Mouse (Mus musculus): ENCODE measurements around the gene Znrf1. TPM values are rescaled to one million over a fixed set of nuclear protein-coding genes. Genes with fewer than 3 reads are reported as not detected.

Gene Znrf1
- polyA plus RNA-seq, 1 experiment from 2014 or later = 99.8 TPM

GRCm38 (mm10) chr8:111645715-111646114 lies 109.8 kb downstream of the Znrf1 start:
- Histone ChIP-seq H3K9ac (replicated peaks) (no peak overlapping the region), H3K4me1 (peaks cover 11% of the 10 kb centered on the region), H3K27ac (replicated peaks) (no peak overlapping the region), H3K27me3 (no peaks in the 10 kb centered on the region), H3K36me3 (no peaks in the 10 kb centered on the region), H3K4me3 (no peak overlapping the region), H3K9me3 (no peaks in the 10 kb centered on the region), H3K4me2 (replicated peaks) (no peak overlapping the region)
- ATAC-seq (replicated peaks) = no peak
- 96% methylated on average over 8 of the region's 8 CpGs for WGBS

GRCm38 (mm10) chr8:111648834-111649233 lies 112.9 kb downstream of the Znrf1 start:
- ATAC-seq (replicated peaks) = no peak
- no peaks in the 10 kb centered on the region for H3K9me3 ChIP-seq
- H3K27ac ChIP-seq (replicated peaks) = no peak overlapping the region
- no peaks in the 10 kb centered on the region for H3K36me3 ChIP-seq
- H3K27me3 ChIP-seq = no peaks in the 10 kb centered on the region
- H3K9ac ChIP-seq (replicated peaks) = no peak overlapping the region
- H3K4me2 ChIP-seq (replicated peaks) = no peak overlapping the region
- H3K4me1 ChIP-seq = peaks cover 5% of the 10 kb centered on the region; the same call in 1 of the 2 replicates
- WGBS = 68% methylated on average over 2 of the region's 2 CpGs
- H3K4me3 ChIP-seq = no peak overlapping the region

- no peaks in the 10 kb centered on the region for H3K27me3 ChIP-seq
- H3K9ac ChIP-seq (replicated peaks) = no peak overlapping the region
- H3K27ac ChIP-seq (replicated peaks) = no peak overlapping the region
- no peak overlapping the region for H3K4me3 ChIP-seq
- WGBS = 57% methylated on average over 3 of the region's 3 CpGs
- H3K4me1 ChIP-seq = no peaks in the 10 kb centered on the region
- no peak overlapping the region for H3K4me2 ChIP-seq (replicated peaks)
- H3K36me3 ChIP-seq = no peaks in the 10 kb centered on the region
- no peaks in the 10 kb centered on the region for H3K9me3 ChIP-seq
- no peak for ATAC-seq (replicated peaks)
Observed at GRCm38 (mm10) chr8:111650651-111651050, 114.8 kb downstream of the Znrf1 start.

GRCm38 (mm10) chr8:111653524-111653923 lies 117.6 kb downstream of the Znrf1 start:
- no peak for ATAC-seq (replicated peaks)
- Histone ChIP-seq H3K4me3 (no peak overlapping the region), H3K4me2 (replicated peaks) (no peak overlapping the region), H3K9me3 (no peaks in the 10 kb centered on the region), H3K27ac (replicated peaks) (no peak overlapping the region), H3K36me3 (no peaks in the 10 kb centered on the region), H3K9ac (replicated peaks) (no peak overlapping the region), H3K27me3 (no peaks in the 10 kb centered on the region), H3K4me1 (no peaks in the 10 kb centered on the region)
- WGBS = 99% methylated on average over 2 of the region's 2 CpGs

GRCm38 (mm10) chr8:111657312-111657854 lies 121.5 kb downstream of the Znrf1 start:
- WGBS = 10% methylated on average over 1 of the region's 1 CpGs
- H3K4me1 ChIP-seq = no peaks in the 10 kb centered on the region
- H3K36me3 ChIP-seq = peaks cover 20% of the 10 kb centered on the region
- H3K4me3 ChIP-seq = no peak overlapping the region
- no peak overlapping the region for H3K27ac ChIP-seq (replicated peaks)
- ATAC-seq (replicated peaks) = no peak
- no peaks in the 10 kb centered on the region for H3K9me3 ChIP-seq
- no peak overlapping the region for H3K4me2 ChIP-seq (replicated peaks)
- H3K27me3 ChIP-seq = no peaks in the 10 kb centered on the region
- no peak overlapping the region for H3K9ac ChIP-seq (replicated peaks)

GRCm38 (mm10) chr8:111658819-111659423 lies 123.0 kb downstream of the Znrf1 start:
- ATAC-seq (replicated peaks) = no peak
- Histone ChIP-seq H3K27ac (replicated peaks) (no peak overlapping the region), H3K4me3 (no peak overlapping the region), H3K9ac (replicated peaks) (no peak overlapping the region), H3K27me3 (no peaks in the 10 kb centered on the region), H3K4me1 (no peaks in the 10 kb centered on the region), H3K9me3 (no peaks in the 10 kb centered on the region), H3K36me3 (peaks cover 20% of the 10 kb centered on the region), H3K4me2 (replicated peaks) (no peak overlapping the region)
- 91% methylated on average over 6 of the region's 6 CpGs for WGBS

GRCm38 (mm10) chr8:111662473-111662872 lies 126.6 kb downstream of the Znrf1 start:
- Histone ChIP-seq H3K27me3 (no peaks in the 10 kb centered on the region), H3K9me3 (no peaks in the 10 kb centered on the region), H3K36me3 (peaks cover 25% of the 10 kb centered on the region), H3K4me1 (no peaks in the 10 kb centered on the region), H3K4me2 (replicated peaks) (no peak overlapping the region), H3K4me3 (no peak overlapping the region), H3K27ac (replicated peaks) (no peak overlapping the region), H3K9ac (replicated peaks) (no peak overlapping the region)
- 89% methylated on average over 3 of the region's 3 CpGs for WGBS
- no peak for ATAC-seq (replicated peaks)

GRCm38 (mm10) chr8:111666751-111667150 lies 130.9 kb downstream of the Znrf1 start:
- Histone ChIP-seq H3K9ac (replicated peaks) (no peak overlapping the region), H3K27me3 (no peaks in the 10 kb centered on the region), H3K9me3 (no peaks in the 10 kb centered on the region), H3K27ac (replicated peaks) (no peak overlapping the region), H3K36me3 (peaks cover 37% of the 10 kb centered on the region), H3K4me1 (no peaks in the 10 kb centered on the region), H3K4me2 (replicated peaks) (no peak overlapping the region), H3K4me3 (no peak overlapping the region)
- ATAC-seq (replicated peaks) = no peak
- 89% methylated on average over 2 of the region's 2 CpGs for WGBS

Other genes with a start within 250 kb of the Znrf1 start
- 34.3 and 34.9 TPM in 2 replicates for gene Rfwd3, start 235.9 kb upstream of the Znrf1 start, polyA plus RNA-seq (2015; fragmentation: Nextera tagmentation; extraction: Ambion mirVana)
- 0.33 and 0.56 TPM in 2 replicates for gene Mlkl, start 197.9 kb upstream of the Znrf1 start, polyA plus RNA-seq (2015; fragmentation: Nextera tagmentation; extraction: Ambion mirVana)
- gene Fa2h, start 142.3 kb upstream of the Znrf1 start, polyA plus RNA-seq (2015; fragmentation: Nextera tagmentation; extraction: Ambion mirVana) = not detected in 2 replicates
- gene Wdr59, start 14.0 kb upstream of the Znrf1 start, polyA plus RNA-seq (2015; fragmentation: Nextera tagmentation; extraction: Ambion mirVana) = 8.6 and 9.1 TPM in 2 replicates
- gene Ldhd, start 94.3 kb downstream of the Znrf1 start, polyA plus RNA-seq (2015; fragmentation: Nextera tagmentation; extraction: Ambion mirVana) = 0.54 and 0.60 TPM in 2 replicates
- gene Zfp1, start 107.3 kb downstream of the Znrf1 start, polyA plus RNA-seq (2015; fragmentation: Nextera tagmentation; extraction: Ambion mirVana) = 32.3 and 34.4 TPM in 2 replicates
- gene Ctrb1, start 154.9 kb downstream of the Znrf1 start, polyA plus RNA-seq (2015; fragmentation: Nextera tagmentation; extraction: Ambion mirVana) = not detected in 2 replicates
- 51.8 and 55.1 TPM in 2 replicates for gene Bcar1, start 207.7 kb downstream of the Znrf1 start, polyA plus RNA-seq (2015; fragmentation: Nextera tagmentation; extraction: Ambion mirVana)

Measured in forebrain, embryonic 15.5 days (tissue).